Mouse (Mus musculus) adrenal gland, postnatal 36 days (tissue): ENCODE data around the gene Sgca. TPM values are rescaled to one million over a fixed set of nuclear protein-coding genes. Genes with fewer than 3 reads are reported as not detected.

Experiments used
- DNase-seq, 2 experiments: peaks; one replicate each; pipeline ENCODE4 v3.0.0; 2021; ENCODE audit warnings: mixed read lengths in 1 of 2
- total RNA-seq, 2 experiments: library from RNA; stranded (reverse); gene quantifications; 2 replicates each; pipeline ENCODE4 v1.2.3; 2021

The Sgca gene
- total RNA-seq, 2 experiments from 2014 or later, result not detected

DNA sequence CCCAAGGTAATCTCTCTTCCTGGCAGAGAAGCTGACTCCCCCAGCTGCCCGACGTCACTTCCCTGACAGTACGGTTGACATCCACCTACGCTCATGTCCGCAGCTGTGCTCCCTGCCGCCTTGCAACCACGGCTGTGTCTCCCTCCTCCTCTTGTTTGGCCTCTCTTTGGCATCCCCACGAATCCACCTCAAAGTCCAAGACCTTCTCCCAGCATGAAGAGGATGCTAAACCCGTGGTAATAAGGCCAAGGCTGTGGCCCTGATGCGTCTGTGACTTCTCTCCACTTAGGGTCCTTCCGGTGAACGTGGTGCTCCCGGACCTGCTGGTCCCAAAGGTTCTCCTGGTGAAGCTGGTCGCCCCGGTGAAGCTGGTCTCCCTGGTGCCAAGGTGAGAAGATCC lies 33.1 kb downstream of the Sgca start:
- DNase-seq, result no peak

DNA sequence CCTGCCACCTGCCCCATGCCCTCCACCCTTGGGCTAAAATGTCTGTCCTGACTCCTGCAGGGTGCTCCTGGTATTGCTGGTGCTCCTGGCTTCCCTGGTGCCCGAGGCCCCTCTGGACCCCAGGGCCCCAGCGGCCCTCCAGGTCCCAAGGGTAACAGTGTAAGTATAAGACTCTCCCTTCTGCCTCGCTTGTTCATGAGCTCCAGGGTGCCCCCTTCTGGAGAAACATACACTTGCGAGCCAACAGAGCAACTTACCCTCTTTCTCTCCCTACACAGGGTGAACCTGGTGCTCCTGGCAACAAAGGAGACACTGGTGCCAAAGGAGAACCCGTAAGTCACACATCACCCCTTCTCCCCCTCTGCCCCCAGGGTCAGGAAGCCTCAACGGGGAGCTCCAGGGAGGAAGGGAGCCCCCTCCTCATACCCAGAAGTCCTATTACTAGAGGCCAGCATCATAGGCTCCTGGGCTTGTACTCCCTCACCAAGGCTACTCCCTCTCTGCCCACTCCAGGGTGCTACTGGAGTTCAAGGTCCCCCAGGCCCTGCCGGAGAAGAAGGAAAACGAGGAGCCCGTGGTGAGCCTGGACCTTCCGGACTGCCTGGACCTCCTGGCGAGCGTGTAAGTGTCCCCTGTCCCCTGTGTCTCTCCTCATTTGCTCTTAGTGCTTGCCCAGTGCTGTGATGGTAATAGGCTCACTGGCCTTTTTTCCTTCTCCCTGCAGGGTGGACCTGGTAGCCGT lies 33.7 kb downstream of the Sgca start:
- DNase-seq, result peak; percentile 32 to 69

DNA sequence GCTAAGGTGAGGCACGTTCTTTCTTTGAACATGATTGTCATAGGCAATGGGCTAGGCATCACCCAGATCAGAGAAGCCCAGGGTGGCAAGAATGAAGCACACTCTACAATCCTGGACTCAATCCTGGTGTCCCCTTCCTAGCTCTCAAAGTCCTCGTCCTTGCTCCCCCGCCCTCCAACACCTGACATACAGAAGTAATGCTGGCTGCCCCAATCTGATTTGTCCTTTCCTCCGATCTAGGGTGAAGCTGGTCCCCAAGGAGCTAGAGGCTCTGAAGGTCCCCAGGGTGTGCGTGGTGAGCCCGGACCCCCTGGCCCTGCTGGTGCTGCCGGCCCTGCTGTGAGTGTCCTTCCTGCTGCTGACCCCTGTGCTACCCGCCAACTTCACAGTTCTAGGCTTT lies 34.4 kb downstream of the Sgca start:
- DNase-seq, result no peak

DNA sequence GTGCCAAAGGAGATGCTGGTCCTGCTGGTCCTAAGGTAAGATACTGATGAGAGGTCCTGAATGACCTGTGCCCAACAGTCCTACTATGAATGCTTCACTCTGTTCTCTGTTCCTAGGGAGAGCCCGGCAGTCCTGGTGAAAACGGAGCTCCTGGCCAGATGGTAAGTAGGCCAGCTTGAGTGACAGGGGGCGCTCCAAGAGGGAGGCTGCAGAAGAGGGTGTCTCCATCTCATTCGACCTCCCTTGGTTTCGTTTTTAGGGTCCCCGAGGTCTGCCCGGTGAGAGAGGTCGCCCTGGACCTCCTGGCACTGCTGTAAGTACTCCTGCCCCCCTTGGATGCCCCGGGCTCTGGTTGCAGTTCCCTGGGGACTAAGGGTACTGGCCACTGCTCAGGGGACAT lies 35.0 kb downstream of the Sgca start:
- DNase-seq, result no peak

DNA sequence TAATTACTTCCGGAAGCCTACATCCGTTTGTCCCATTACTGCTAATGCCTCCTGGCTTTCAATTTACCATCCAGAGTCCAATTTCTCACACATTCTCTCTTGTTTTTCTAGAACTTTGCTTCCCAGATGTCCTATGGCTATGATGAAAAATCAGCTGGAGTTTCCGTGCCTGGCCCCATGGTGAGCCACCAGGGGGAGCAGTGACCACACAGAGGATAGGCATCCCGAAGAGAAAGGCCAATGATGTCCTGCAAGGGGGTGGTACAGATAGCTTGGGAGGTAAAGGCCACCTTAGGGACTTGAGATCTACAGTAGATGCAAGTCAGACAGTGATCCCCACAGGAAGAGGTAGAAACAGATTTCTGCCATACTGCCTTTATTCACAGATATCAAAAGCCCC lies 36.8 kb downstream of the Sgca start:
- peak; percentile 77 to 87 for DNase-seq

DNA sequence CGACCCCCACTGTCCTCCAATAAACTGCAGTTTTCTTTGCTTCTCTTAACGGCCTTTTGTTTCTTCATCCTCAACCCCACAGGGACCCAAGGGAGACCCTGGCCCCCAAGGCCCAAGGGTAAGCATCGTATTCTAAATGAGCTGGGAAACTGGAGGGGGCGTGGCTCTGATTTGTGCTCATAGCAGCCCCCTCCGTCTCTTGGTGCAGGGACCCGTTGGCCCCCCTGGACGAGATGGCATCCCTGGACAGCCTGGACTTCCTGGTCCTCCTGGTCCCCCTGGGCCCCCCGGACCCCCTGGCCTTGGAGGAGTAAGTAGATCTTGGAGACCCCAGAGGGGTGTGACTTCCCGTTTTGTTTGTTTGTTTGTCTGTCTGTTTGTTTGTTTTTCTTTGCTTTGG lies 37.8 kb downstream of the Sgca start:
- no peak for DNase-seq

DNA sequence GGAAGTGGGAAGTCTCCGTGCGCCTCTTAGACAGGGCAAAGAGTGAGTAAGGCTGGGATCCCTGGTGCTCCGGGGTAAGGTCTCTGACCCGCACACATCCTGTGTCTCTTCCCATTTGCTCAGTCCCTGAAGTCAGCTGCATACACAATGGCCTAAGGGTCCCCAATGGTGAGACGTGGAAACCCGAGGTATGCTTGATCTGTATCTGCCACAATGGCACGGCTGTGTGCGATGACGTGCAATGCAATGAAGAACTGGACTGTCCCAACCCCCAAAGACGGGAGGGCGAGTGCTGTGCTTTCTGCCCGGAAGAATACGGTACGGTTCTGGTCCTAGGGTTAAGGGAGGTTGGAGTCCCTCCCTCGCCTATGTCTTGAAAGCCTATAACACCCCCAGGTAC lies 38.3 kb downstream of the Sgca start:
- DNase-seq, result no peak

DNA sequence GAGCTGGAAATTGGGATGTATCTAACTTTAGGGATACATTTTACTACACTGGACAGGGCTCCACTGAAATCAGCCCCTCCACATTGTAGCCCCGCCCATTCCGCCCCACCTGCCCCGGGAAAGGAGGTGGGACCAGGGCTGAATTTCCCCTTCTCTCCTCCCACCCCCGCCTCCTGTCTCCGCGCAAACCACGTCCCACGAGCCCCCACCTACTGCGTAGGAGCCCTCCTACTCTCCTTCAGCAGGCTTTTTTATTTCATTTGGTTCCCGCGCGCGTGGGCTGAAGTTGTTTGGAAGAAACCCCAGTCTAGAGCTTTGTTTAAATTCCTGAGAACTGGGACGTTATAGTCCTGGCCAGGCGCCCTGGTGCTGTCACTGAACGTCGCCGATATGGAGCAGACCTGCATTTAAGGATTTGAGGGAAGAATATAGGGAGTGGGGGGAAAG lies 38.8 kb downstream of the Sgca start:
- no peak for DNase-seq

DNA sequence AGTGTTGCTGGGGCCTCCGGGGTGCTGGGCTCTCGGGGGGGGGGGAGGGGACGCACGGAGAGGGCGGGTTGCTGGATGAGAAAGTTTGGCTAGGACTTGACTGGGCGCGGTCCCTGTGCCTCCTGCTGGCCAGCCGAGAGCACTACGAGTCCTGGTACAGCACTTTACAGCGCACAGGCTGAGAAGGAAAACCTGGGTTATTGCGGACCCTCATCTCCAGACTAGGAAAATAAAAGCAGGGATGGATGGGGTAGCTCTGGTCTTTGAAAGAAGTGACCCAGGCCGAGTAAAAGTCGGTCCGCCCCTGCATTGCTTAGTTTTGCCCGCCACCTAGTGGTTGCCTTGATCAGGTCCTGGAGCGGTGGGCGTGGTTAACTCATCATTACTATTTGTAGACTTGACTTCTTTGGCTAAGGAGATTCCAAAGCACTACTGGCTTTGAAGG lies 39.3 kb downstream of the Sgca start:
- peak; percentile 86 to 90 for DNase-seq

DNA sequence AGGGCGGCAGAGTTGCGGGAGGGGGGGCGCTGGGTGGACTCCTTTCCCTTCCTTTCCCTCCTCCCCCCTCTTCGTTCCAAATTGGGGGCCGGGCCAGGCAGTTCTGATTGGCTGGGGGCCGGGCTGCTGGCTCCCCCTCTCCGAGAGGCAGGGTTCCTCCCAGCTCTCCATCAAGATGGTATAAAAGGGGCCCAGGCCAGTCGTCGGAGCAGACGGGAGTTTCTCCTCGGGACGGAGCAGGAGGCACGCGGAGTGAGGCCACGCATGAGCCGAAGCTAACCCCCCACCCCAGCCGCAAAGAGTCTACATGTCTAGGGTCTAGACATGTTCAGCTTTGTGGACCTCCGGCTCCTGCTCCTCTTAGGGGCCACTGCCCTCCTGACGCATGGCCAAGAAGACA lies 40.1 kb downstream of the Sgca start, which contains the start of gene Col1a1:
Gene Col1a1 (plus strand): TSS at position 180 of the 400 bp plus-strand sequence.
- peak; percentile 12 to 45 for DNase-seq

DNA sequence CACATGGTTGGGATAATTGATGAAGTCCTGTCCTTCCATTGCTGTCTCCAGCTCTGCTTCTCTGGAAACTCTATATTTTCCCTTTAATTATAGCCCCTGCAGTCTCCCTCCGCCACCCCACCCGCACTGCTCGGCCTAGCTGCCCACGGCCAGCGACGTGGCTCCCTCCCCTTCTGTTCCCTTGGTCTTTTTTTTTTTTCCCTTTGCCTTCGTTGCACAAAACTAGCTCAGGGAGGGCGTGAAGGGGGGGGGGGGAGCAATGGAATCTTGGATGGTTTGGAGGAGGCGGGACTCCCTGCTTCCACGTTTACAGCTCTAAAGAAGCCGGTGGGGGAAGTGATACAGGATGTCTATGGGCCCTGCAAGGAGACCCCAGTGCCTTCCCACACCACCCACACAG lies 41.6 kb downstream of the Sgca start:
- DNase-seq, result no peak

DNA sequence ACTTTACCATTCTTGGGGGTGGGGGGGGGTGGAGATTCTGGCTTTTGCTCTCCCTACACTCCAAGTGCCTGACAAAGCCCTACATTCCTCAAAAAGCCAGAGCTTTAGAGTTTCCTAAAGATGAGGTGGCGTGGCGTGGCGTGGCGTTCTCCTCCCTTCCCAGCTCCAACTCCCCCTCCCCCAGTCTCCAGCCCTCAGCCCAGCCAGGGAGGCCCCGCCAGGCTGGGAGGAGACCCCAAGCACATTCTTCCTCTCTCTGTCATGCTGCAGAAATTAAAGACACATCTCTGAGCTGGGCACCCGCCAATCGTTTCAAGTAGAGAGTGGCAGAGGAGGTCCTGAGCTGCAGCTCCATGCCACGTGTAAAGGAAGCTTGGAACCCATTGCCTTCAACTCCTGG lies 42.5 kb downstream of the Sgca start:
- DNase-seq, result no peak

DNA sequence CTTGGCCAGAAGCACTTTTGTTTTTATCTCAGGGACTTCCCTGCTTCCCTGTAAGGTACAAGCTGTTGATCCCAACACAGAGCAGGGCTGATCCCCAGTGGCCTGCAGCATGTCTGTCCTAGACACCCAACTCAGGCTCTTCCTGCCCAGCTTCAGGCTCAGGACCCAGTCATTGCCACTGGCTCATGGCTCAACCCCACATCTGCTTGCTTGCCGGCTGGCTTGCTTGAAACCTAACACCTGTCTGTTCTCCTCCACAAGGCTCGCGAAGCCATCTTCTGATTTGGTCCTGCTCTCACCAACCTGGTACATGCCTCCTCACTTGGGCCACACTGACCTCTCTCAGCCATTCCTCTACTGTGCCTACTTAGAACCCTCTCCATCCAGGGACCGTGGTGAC lies 46.0 kb downstream of the Sgca start:
- no peak for DNase-seq

DNA sequence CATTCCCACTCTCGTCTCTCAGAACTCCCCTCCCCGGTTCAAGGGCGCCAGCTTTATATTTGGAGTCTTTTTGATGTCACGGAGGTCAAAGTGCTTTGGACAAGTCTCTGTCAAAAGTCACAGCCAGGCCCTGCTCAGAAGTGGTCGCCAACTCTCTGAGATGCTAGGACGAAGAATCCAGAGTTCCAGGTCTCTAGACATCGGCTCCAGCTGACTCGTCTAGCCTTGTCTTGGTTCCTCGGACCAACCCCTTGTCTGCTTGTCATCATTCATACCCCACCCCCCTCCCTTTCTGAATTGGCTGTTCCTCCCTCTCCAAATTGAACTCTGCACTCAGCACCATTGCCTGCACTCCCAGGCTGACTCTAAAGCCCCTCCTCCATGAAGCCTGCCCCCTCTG lies 46.5 kb downstream of the Sgca start:
- no peak for DNase-seq

DNA sequence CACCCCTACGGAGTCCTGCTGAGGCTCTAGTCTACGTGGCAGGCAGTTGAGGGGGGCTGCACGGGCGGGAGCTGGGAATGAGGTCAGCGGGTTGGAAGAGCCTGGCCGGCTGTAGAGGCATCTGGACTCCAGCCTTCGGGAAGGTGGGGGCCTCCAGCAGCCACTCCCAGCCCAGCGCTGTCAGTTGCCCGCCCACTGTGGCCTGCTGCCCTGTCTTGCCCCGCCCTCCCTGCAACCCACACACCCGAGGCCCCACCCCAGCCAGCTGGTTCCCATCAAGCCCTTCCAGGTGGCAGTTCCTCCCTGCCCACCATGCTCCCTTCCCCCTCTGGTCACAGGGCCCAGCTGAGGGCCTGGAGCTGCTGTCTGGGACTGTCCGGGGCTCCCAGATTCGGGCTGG lies 47.3 kb downstream of the Sgca start:
- peak; percentile 58 to 73 for DNase-seq

DNA sequence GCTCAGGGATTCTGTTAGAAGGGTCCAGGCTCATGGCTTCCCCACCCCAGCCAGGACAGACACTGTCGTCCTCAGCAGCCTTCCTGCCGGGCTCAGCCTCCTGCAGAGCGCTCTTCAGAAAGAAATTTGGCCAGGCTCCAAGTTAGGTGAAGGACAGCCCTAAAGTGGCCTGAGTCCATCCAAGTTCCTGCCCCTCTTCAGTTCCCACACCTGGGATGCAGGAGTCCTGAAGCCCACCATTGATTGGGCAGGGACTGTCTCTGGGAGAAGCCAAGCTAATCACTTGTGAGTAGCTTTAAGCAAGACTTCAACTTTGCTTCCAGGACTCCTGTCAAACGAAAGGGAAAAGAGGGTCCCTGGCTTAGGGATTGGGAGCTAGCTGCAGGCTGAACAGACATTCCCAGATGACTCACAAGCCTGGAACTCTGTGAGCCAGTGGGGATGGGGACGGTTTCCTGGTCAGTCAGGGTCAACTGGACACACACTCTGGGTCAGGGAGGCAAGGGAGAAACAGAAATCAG lies 48.3 kb downstream of the Sgca start:
- peak; percentile 33 to 51 for DNase-seq

DNA sequence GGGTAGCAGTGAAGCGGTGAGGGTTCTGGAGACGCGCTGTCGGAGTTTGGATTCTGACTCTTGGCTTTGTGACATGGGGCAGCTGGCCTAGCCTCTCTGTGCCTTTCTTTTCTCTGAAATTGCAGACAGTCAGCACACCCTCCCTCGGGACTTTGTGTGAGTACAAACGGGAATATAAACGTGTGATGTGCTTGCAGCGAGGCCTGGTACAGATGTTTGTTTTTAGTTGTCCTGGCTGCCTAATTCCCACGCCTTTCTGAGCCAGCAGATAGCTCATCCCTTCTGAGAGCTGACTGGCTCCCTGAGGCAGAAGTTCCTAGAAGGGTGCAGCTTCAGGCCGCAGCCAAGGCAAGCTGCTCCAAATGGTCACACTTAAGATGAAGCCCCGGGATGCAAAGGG lies 49.7 kb downstream of the Sgca start:
- DNase-seq, result no peak

DNA sequence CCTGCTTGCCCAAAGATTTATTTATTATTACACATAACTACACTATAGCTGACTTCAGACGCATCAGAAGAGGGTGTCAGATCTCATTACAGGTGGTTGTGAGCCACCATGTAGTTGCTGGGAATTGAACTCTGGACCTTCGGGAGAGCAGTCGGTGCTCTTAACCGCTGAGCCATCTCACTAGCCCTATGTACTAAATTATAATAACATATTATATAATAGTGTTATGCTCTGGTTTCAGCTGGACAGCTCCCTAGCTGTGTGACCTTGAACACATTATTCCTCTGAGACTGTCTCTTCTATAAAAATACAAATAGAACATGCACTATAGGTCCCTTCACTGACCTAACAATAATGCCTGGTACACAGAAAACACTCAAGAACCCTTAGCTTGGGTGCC lies 51.1 kb downstream of the Sgca start:
- DNase-seq, result no peak

DNA sequence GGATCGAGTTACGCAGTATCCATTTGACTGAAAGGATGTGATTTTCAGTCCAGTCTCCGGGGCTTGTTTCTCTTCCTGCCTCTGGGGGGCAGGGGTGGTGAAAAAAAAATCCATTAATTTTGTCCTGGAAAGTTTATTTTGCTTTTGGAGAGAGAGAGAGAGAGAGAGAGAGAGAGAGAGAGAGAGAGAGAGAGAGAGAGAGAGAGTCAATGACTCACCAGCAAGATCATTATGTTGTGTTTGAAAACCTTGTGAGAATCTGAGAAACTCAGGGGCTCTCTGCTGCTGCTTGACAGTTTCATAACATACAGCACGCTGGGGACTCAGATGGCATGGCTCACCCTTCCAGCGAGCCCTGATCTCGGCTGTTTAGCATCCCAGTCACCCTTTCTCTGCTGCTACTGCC lies 55.1 kb downstream of the Sgca start:
- DNase-seq, result no peak

DNA sequence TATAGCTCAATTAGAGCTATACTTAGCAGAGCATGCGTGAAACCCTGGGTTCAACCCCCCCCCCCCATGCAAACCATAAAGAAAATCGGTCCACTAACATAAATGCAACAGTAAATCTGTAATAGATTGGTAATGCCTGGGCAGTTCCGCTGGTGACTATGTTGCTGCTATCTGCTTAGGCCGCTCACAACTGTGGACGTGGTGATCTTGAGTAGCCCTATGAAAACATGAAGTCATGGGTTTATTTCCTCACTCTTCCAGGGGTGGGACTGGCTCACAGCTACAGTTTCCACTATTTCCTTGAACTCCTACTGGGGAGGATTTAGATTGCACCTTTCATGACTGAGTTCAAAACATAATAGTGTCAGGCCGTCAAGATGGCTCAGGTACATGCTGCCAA lies 58.4 kb downstream of the Sgca start:
- no peak for DNase-seq

DNA sequence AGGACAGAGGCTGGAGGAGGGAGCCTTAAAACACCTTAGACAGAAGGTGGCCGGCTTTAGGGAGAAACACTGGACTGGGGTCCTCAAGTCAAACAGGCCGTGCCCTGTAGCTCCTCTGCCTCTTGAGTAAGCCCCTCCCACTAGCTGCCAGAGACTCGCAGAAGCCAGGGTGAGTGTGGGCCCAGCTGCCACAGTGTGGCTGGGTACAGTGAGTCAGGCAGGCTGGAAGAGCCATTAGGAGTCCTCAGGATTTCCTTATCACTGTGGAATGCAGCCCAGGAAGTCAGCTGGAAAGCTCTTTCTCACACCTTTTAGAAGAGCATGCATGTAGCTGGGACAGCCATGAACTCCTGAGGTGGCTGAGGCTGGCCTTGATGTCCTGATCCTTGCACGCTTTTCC lies 59.6 kb downstream of the Sgca start:
- DNase-seq, result peak; percentile 32 to 33

DNA sequence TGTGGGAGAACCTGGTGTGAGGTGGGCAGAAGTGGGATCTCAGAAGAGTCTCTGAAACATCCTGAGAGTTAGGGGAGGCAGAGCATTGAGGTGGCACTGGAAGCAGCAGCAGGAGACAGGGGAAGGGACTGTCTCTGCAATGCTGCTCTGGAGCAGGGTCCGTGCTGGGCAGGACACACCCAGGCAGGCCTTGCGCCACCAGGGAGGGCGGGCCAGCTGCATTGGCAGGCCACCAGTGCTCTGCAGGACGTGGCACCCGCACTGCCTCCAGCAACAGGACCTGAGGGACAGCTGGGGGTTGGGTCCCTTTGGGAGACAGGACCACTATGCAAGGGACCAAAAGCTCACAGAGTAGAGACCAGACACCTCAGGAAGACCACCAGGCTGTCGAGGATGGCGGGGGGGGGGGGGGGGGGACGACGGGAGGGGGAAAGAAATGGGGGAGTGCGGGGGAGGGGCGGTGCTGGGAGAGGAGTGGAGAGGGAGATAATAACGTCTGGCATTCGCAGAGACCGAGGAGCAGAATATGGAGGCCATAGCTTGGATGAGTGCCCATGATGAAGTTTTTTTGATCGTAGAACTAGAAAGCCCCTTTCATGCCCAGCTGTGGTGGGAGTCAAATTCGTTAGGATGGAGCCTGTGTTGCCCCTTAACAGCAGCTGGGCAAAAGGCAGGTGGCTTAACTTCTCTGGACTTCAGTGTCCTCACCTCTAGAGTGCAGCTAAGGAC lies 60.3 kb downstream of the Sgca start:
- DNase-seq, result peak; percentile 79

DNA sequence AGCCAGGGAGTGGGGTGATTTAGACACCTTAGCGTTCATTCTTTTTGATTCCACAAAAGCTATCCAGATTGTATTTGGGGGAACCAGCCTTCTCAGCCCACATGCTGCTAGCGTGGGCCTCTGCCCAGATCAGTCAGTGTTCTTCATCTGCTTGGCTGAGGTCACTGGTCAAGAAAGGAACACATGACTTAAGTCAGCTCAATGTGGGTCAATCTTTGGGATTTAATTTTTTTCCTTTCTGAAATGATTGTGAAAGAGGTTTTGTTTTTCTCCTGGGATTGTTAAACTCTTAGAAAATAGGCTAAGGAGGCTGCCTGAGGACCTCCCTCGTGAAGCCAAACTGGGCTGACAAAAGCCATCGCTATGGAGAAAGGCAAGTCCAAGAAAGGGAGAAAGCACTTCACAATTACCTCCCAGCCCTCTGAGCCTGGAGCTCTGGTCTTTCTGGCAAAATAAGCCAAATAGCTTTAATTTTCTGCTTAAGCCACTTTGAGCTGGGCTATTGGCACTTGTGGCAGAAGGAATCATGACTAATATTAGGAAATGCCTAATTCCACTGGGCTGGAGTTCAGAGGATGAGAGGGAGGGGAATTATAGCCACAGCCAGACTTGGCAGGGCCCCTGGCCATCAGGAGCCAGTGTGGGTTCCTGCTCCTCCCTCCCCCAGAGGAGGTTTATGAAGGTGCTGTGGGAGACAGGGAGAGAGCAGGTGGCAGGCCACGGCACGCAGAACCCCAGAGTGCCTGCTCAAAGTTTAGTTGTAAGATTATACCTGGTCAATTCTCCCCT lies 62.6 kb downstream of the Sgca start:
- DNase-seq, result peak in 1 of 2 experiments; percentile 35
